Mouse (Mus musculus) liver, adult (tissue): ENCODE results near the gene Chchd4.

Experiments used
- GATA4 ChIP-seq: IDR thresholded peaks from 2 replicates; pipeline ENCODE4 v1.6.1; 2014; ENCODE audit warnings: mild to moderate bottlenecking, low read length; ENCODE audit not compliant: insufficient replicate concordance

The Chchd4 gene

DNA sequence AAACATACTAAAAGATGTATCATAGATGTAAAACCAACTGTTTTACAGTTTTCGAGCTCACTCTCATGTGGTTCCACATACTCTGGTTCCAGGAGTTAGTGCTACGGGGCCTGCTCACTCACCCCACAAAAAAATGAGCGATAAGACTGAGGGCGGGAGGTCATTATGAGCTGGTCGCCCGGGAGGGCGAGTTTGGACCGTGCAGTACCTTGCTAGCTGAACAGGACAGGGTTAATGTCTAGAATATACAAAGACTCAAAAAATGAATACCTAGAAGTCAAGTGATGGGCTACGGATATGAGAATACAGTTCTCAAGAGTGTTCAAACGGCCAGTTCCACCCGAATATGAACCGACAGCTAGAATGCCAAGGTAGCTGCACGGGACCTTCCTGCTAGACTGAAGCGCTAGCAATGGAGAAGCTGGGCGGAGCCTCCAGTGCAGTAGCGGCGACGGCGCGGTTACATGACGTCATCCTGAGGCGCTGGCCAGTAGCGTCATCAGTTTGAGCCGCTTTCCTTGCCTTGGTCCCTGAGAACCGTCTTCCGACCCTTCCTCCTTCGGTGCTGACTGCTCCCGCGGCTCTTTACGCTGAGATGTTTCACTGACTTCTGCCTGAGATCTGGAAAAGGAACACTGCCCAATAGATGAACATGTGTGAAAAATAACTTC, 32.7 kb downstream of the Chchd4 start:
- 0 out of 2 replicates have a peak, but pooled peaks have one; percentile 4 for TF ChIP-seq GATA4

DNA sequence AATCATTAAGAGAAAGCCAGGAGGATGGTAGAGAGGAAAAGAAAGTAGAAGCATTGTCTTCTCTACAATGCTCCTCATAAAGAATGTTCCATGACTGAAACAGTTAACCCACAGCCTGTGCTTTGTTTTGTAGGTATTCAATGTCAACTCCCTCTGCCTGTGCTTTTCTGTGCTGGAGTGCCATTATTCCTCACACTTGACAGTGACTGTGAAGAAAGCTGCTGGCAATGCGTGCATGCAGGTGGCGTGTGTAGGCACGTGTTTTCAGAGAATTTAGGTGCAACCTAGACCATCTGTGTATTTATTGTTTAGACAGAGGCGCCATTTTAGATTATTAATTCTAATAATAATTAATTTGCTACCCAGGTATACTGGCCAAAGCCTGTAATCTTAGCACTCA, 49.2 kb downstream of the Chchd4 start:
- TF ChIP-seq GATA4 = no peak

DNA sequence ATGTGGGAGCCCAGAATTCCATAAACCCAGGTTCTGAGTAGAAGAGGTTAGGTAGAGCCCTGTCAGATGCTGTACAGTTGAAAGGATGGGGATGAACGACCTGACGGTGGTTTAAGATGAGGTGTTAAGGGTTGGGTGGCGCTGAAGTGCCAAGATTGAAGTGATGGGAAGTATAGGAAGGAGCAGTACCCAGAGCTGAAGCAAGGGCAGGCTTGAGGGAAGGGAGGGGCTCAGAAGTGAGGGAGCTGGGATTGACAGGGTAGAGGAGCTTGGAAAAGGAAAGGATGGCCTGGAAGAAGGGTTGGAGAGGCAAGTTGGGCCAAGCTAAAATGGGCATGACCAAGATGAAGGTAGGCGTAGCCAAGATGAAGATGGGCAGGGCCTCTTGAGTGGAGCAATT, 51.7 kb downstream of the Chchd4 start:
- no peak for TF ChIP-seq GATA4

DNA sequence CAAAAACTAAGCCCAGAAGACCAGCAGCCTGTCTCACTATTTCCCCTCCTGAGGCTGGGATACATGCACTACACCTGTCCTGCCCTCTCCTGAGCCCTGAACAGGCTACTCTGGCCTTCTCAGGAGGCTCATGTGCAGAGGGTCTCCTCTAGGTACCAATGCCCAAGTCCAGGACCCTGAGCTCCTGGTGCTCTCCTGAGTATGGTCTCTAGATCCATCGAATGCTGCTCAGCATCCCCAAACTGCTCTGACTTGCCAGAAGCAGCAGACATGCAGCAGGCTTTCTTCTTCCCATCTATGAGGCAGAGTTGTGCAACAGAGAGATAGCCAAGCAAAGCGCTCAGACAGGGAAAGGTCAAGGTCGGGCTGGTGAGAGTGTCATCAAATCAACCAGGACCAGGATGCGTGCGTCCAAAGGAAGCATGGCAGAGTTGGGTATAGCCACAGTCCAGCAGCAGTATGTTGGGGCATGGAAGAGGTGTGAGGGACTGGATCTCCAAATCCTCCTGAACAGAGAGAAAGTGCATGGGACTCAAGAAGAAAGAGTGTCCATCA, 56.0 kb downstream of the Chchd4 start:
- no peak for TF ChIP-seq GATA4

DNA sequence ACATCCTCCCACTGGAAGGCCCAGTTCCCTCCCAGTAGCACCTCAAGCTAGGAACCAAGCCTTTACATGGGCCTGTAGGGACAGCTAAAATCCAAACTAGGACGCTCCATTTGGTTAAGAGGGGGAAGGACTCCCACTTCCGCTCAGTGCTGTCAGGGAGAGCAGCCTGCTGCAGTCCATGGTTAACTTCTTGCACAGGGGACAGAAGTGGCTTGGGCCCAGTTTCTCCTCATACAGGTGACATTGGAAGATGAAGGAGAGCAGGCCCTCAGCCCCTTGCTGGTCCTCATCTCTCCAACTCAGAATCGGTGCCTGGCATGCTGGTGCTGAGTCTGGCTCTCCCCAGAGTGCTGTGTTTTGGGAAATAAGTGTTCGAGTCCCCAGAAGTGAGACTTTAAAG, 57.2 kb downstream of the Chchd4 start:
- TF ChIP-seq GATA4 = no peak

DNA sequence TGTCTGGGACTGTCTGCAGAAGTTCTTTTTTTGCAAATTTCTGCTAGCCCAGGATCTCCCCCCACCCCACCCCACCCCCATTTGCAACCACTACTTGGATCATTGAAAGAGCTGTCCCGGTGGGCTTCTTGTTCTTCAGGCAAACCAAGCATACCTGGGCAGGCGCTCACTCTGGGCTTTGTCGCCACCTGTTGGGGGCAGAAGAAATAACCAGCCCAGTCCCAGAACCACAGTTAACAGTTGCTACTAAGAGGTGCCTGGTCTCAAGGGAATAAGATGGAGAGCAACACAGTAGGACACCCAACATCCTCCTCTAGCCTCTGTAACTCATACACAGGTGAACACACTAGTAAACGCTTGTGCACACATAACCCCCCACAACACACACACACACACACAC, 58.5 kb downstream of the Chchd4 start:
- no peak for TF ChIP-seq GATA4
